Mouse (Mus musculus) heart, postnatal 0 days (tissue): Measurements from ENCODE around the gene Lpp.

Source experiments
- CTCF ChIP-seq: IDR thresholded peaks from 2 replicates; pipeline ENCODE4 v1.5.1; 2016; ENCODE audit warnings: antibody characterized with exemption, control low read depth, low read depth
- EP300 ChIP-seq: IDR thresholded peaks from 2 replicates; pipeline ENCODE4 v1.6.1; 2016; ENCODE audit warnings: antibody characterized with exemption, low read depth

- no peak for TF ChIP-seq EP300
- no peak for TF ChIP-seq CTCF
These were observed 515.6 kb downstream of the Lpp start for GRCm38 (mm10) chr16:24908926-24909325.
